Mouse (Mus musculus): ENCODE data around the gene Dlgap4. TPM values are rescaled to one million over a fixed set of nuclear protein-coding genes. Genes with fewer than 3 reads are reported as not detected.

The Dlgap4 gene
- polyA plus RNA-seq, 1 experiment, result 98.2 TPM

- no peak overlapping the region for H3K4me3 ChIP-seq (ENCODE audit: control insufficient read depth, insufficient read depth, low read length)
- TF ChIP-seq POLR2A (IDR thresholded peaks at IDR 0.05; ENCODE audit: control insufficient read depth, extremely low read depth, insufficient read depth, low read length, poor library complexity), result no peak
- no peaks in the 10 kb centered on the region; the same call in 1 of the 2 replicates for H3K27me3 ChIP-seq (ENCODE audit: control insufficient read depth, insufficient read depth, low read length)
- DNase-seq, result no peak
- no peaks in the 10 kb centered on the region for H3K36me3 ChIP-seq (ENCODE audit: control insufficient read depth, insufficient read depth, low read length)
- 91% methylated on average over 5 of the region's 5 CpGs for WGBS
- H3K27ac ChIP-seq (ENCODE audit: control insufficient read depth, insufficient read depth, low read length), result no peak overlapping the region
- peaks cover 2% of the 10 kb centered on the region; the same call in 1 of the 2 replicates for H3K4me1 ChIP-seq (replicated peaks; ENCODE audit: control insufficient read depth, insufficient read depth, low read length)
These were observed 165.5 kb downstream of the Dlgap4 start for GRCm38 (mm10) chr2:156779036-156779435.

GRCm38 (mm10) chr2:156779488-156779887 is 166.0 kb downstream of the Dlgap4 start:
- Histone ChIP-seq H3K4me3 (ENCODE audit: control insufficient read depth, insufficient read depth, low read length) (no peak overlapping the region), H3K27ac (ENCODE audit: control insufficient read depth, insufficient read depth, low read length) (no peak overlapping the region), H3K4me1 (replicated peaks; ENCODE audit: control insufficient read depth, insufficient read depth, low read length) (peaks cover 2% of the 10 kb centered on the region; the same call in 1 of the 2 replicates), H3K27me3 (ENCODE audit: control insufficient read depth, insufficient read depth, low read length) (no peaks in the 10 kb centered on the region; the same call in 1 of the 2 replicates), H3K36me3 (ENCODE audit: control insufficient read depth, insufficient read depth, low read length) (no peaks in the 10 kb centered on the region)
- 56% methylated on average over 2 of the region's 2 CpGs for WGBS
- DNase-seq, result no peak
- no peak for TF ChIP-seq POLR2A (IDR thresholded peaks at IDR 0.05; ENCODE audit: control insufficient read depth, extremely low read depth, insufficient read depth, low read length, poor library complexity)
- TF ChIP-seq CTCF (IDR thresholded peaks at IDR 0.05; ENCODE audit: borderline replicate concordance, control insufficient read depth, extremely low read depth, insufficient read depth, low read length, poor library complexity), result no peak

DNA sequence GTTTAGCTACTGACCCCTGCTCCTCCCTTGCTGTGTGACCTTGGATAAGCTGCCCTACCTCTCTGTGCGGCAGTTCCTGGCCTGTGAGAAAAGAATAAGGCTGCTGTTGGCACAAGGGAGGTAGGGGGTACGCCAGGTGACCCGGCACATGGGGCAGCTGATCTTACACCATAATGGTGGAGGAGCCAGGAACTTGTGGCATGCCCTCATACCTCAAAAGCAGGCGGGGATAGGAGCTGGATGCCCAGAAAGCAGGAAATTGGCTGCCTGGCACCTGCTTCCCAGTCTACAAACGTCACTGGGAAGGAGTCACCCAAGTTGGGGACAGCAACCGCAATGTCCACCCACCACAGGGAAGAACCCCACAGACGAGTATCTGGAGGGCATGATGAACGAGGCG is 166.6 kb downstream of the Dlgap4 start:
- 80% methylated on average over 9 of the region's 9 CpGs for WGBS
- Histone ChIP-seq H3K36me3 (ENCODE audit: control insufficient read depth, insufficient read depth, low read length) (no peaks in the 10 kb centered on the region), H3K4me1 (replicated peaks; ENCODE audit: control insufficient read depth, insufficient read depth, low read length) (peaks cover 2% of the 10 kb centered on the region; the same call in 1 of the 2 replicates), H3K4me3 (ENCODE audit: control insufficient read depth, insufficient read depth, low read length) (no peak overlapping the region), H3K27me3 (ENCODE audit: control insufficient read depth, insufficient read depth, low read length) (no peaks in the 10 kb centered on the region; the same call in 1 of the 2 replicates), H3K27ac (ENCODE audit: control insufficient read depth, insufficient read depth, low read length) (no peak overlapping the region)
- DNase-seq, result no peak
- no peak for TF ChIP-seq POLR2A (IDR thresholded peaks at IDR 0.05; ENCODE audit: control insufficient read depth, extremely low read depth, insufficient read depth, low read length, poor library complexity)
- TF ChIP-seq CTCF (IDR thresholded peaks at IDR 0.05; ENCODE audit: borderline replicate concordance, control insufficient read depth, extremely low read depth, insufficient read depth, low read length, poor library complexity), result no peak

DNA sequence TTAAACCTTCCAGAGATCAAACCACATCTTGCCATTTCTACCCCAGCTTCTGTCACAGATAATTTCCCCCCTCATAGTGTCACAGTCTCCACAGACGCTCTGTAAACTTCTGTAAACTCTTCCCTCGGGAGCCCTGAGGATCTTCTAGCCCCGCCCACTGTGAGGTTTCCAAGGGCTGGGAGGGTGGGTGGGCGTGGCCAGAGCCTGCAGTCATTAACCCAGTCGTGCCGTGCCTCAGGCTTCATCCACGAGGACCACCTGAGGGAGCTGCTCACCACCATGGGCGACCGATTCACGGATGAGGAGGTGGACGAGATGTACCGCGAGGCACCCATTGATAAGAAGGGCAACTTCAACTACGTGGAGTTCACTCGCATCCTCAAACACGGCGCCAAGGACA is 167.2 kb downstream of the Dlgap4 start:
- Histone ChIP-seq H3K36me3 (ENCODE audit: control insufficient read depth, insufficient read depth, low read length) (no peaks in the 10 kb centered on the region), H3K4me1 (replicated peaks; ENCODE audit: control insufficient read depth, insufficient read depth, low read length) (no peaks in the 10 kb centered on the region), H3K27ac (ENCODE audit: control insufficient read depth, insufficient read depth, low read length) (no peak overlapping the region), H3K27me3 (ENCODE audit: control insufficient read depth, insufficient read depth, low read length) (no peaks in the 10 kb centered on the region; the same call in 1 of the 2 replicates), H3K4me3 (ENCODE audit: control insufficient read depth, insufficient read depth, low read length) (no peak overlapping the region)
- no peak for DNase-seq
- WGBS, result 52% methylated on average over 17 of the region's 17 CpGs
- no peak for TF ChIP-seq CTCF (IDR thresholded peaks at IDR 0.05; ENCODE audit: borderline replicate concordance, control insufficient read depth, extremely low read depth, insufficient read depth, low read length, poor library complexity)
- TF ChIP-seq POLR2A (IDR thresholded peaks at IDR 0.05; ENCODE audit: control insufficient read depth, extremely low read depth, insufficient read depth, low read length, poor library complexity), result no peak

GRCm38 (mm10) chr2:156781281-156781680 is 167.8 kb downstream of the Dlgap4 start:
- no peaks in the 10 kb centered on the region for H3K4me1 ChIP-seq (replicated peaks; ENCODE audit: control insufficient read depth, insufficient read depth, low read length)
- no peaks in the 10 kb centered on the region for H3K36me3 ChIP-seq (ENCODE audit: control insufficient read depth, insufficient read depth, low read length)
- 94% methylated on average over 4 of the region's 4 CpGs for WGBS
- DNase-seq, result no peak
- no peak overlapping the region for H3K4me3 ChIP-seq (ENCODE audit: control insufficient read depth, insufficient read depth, low read length)
- H3K27me3 ChIP-seq (ENCODE audit: control insufficient read depth, insufficient read depth, low read length), result no peaks in the 10 kb centered on the region
- no peak overlapping the region for H3K27ac ChIP-seq (ENCODE audit: control insufficient read depth, insufficient read depth, low read length)
- TF ChIP-seq POLR2A (IDR thresholded peaks at IDR 0.05; ENCODE audit: control insufficient read depth, extremely low read depth, insufficient read depth, low read length, poor library complexity), result no peak
- TF ChIP-seq CTCF (IDR thresholded peaks at IDR 0.05; ENCODE audit: borderline replicate concordance, control insufficient read depth, extremely low read depth, insufficient read depth, low read length, poor library complexity), result no peak

GRCm38 (mm10) chr2:156781836-156782480 is 168.5 kb downstream of the Dlgap4 start:
- H3K27me3 ChIP-seq (ENCODE audit: control insufficient read depth, insufficient read depth, low read length), result no peaks in the 10 kb centered on the region
- no peak overlapping the region for H3K4me3 ChIP-seq (ENCODE audit: control insufficient read depth, insufficient read depth, low read length)
- no peak overlapping the region for H3K27ac ChIP-seq (ENCODE audit: control insufficient read depth, insufficient read depth, low read length)
- WGBS, result 87% methylated on average over 4 of the region's 4 CpGs
- TF ChIP-seq CTCF (IDR thresholded peaks at IDR 0.05; ENCODE audit: borderline replicate concordance, control insufficient read depth, extremely low read depth, insufficient read depth, low read length, poor library complexity) (no peak), POLR2A (IDR thresholded peaks at IDR 0.05; ENCODE audit: control insufficient read depth, extremely low read depth, insufficient read depth, low read length, poor library complexity) (no peak)
- H3K4me1 ChIP-seq (replicated peaks; ENCODE audit: control insufficient read depth, insufficient read depth, low read length), result no peaks in the 10 kb centered on the region
- no peaks in the 10 kb centered on the region for H3K36me3 ChIP-seq (ENCODE audit: control insufficient read depth, insufficient read depth, low read length)
- no peak for DNase-seq

Data from thymus, adult 2 months (tissue).